Mouse (Mus musculus): ENCODE data around the gene Tiam2.

Gene Tiam2

DNA sequence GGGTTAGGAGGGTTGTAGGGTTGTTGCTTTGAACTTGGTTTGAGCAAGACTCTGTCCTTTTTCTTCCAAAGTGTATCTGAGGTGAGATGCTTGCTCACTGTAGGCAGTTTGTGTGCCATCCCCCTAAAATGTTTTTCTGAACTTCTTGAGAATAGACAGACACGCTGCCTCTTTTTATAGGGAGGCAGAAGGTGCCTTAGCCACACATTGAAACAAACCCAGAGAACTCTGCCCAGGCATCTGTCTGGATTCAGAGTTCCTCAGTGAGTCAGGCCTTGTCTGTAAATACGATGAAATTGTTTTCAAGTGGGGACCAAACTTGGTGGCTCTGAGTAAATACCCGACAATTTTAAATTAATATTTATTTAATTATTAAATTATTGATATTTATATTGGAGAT, 172.2 kb downstream of the Tiam2 start:
- DNase-seq (ENCODE audit: low spot score): no peak

- no peak for DNase-seq (ENCODE audit: low spot score)
Observed at GRCm38 (mm10) chr17:3499468-3499867, 173.1 kb downstream of the Tiam2 start.

- no peak for DNase-seq (ENCODE audit: low spot score)
Observed at GRCm38 (mm10) chr17:3500076-3500475, 173.7 kb downstream of the Tiam2 start.

DNA sequence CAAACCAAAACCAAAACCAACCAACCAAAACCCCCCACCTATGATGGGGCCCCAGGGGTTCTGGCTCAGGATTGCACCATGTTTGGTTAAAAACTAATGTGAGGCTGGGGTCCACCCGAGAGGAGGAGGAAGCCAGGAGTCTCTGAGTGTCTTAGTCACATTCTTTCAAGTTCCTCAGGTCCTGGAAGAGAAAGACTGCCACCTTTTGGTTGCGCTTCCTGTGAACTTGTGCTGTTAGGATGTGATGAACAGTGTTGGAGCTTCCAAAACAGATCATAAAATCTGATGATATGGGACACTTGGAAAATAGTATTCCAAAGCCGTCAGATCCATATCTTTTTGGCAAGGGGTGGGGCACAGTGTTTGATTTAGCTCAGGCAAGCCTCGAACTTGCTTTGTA, 174.6 kb downstream of the Tiam2 start:
- DNase-seq (ENCODE audit: low spot score): no peak

DNA sequence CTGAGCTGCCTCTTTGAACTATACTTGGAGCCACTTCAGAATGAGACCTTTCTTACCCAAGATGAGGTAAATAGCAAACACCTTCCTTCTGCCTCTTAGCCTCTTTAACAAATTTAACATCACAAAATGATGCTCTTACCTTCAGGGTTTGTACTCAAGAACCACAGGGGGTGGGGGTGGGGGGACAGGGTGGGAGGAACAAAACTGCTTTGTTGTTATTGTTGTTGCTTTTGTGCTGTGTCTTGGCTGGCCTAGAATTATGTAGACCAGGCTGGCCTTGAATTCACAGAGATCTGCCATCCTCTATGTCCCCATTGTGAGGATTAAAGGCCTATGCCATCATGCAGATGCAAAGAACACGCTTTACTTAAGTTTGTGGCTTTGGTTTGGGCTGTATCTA, 179.3 kb downstream of the Tiam2 start:
- DNase-seq (ENCODE audit: low spot score): no peak

- no peak for DNase-seq (ENCODE audit: low spot score)
Observed at GRCm38 (mm10) chr17:3506508-3506907, 180.1 kb downstream of the Tiam2 start.

- DNase-seq (ENCODE audit: low spot score): peak; percentile 80
Observed at GRCm38 (mm10) chr17:3509841-3510240, 183.5 kb downstream of the Tiam2 start.

DNA sequence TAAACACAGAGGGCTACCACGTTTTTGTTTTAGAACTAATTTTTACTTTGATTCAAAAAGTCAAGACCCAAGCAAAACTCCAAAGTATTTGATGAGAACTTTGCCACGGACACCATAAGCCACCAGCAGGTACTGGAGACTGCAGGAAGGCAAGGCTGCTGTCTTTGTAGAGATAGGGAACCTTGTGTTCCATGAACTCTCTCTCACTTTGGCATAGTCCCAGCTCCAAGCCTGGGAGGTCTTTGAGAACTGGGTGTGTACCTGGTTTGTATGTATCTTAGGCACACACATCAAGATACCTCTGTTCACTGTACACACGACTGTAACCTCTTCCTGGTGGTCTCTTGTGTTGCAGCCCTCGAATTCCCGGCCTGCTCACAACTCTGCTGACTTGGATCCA, 187.9 kb downstream of the Tiam2 start:
- no peak for DNase-seq (ENCODE audit: low spot score)

- DNase-seq (ENCODE audit: low spot score): no peak
Observed at GRCm38 (mm10) chr17:3515851-3516250, 189.5 kb downstream of the Tiam2 start.

DNA sequence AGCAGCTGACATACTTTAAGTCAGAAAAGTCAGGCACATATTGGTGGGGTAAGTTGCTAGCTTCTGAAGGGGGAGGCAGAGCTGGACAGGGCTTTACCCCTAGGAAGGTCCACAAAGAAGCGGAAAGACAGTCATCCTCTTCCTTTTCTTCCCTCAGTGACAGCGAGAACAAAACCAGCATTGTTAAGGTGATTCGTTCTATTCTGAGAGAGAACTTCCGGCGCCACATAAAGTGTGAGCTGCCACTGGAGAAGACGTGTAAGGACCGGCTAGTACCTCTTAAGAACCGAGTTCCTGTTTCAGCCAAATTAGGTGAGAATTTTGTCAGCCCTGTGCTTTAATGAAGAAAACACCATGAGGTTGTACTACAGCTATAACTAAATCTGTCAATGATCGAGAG, 190.0 kb downstream of the Tiam2 start:
- no peak for DNase-seq (ENCODE audit: low spot score)

- DNase-seq (ENCODE audit: low spot score): no peak
Observed at GRCm38 (mm10) chr17:3520344-3520743, 194.0 kb downstream of the Tiam2 start.

DNA sequence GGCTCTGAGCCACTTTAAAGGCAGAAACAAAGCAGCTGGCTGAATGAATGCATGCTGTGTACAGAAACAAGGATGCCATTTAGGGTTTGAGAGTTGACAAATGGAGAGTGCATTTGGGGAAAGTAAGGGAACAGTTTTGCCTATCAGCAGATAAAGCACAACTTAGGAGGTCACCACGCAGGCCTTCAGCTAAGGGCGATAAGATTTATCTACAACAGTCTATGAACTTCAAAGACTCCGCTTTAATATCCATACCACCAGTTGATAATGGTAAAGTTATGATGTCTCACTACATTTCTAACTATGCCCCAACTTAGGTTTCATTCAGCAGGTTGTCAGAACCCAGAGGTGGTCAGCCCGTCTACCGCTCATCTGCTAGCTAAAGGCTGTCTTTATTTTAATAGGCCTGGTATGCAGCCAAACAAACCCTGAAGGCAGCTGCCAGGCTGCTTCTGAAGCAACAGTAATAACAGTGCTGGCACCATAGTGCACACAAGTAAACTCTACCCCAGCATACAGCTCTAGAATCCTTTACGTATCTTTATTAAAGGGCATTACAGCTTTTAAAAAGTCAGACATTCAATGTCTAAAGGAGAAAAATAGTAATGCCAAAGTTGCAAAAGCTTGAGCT, 201.6 kb downstream of the Tiam2 start:
- DNase-seq (ENCODE audit: low spot score): no peak

GRCm38 (mm10) chr17:3529523-3529922, 203.2 kb downstream of the Tiam2 start:
- no peak for DNase-seq (ENCODE audit: low spot score)

DNA sequence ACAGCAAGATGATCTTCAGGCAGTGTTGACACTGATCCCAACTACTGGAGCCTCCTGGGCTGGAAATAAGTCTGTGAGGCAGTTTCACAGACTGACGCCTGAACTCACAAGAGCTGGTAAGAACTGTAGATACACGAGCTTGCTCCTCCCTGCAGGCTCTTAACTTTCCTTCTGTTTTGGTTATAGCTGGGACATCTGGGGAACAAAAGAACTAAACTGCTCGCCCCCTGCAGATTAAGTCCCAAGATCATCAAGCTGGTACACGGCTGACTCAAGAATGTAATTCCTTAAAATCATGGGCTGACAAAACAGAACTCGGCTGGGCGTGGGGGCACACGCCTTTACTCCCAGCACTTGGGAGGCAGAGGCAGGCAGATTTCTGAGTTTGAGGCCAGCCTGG, 204.2 kb downstream of the Tiam2 start:
- DNase-seq (ENCODE audit: low spot score): no peak

GRCm38 (mm10) chr17:3531641-3532040, 205.3 kb downstream of the Tiam2 start:
- no peak for DNase-seq (ENCODE audit: low spot score)

- no peak for DNase-seq (ENCODE audit: low spot score)
Observed at GRCm38 (mm10) chr17:3532254-3532653, 205.9 kb downstream of the Tiam2 start, which contains the start of gene Cldn20. Gene Cldn20, plus strand, starts transcription at chr17:3532554.

DNA sequence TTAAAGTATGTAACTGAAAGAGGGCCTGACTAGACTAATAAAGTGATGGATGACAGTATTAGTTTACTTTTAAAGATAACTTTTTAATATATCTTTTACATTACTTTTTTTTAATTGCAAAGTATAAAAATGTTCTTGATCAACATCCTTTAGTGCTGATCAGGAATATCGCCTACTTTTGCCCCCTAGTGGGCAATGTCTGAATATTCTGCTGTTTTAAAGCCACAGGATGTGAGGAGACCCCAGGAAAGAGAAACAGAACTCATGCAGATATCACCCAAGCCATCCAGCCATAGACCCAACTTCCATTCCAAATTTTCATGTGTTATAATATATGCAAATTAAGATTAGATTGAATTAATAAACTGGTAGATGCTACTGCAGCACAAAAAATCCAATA, 207.1 kb downstream of the Tiam2 start:
- peak; percentile 76 for DNase-seq (ENCODE audit: low spot score)

DNA sequence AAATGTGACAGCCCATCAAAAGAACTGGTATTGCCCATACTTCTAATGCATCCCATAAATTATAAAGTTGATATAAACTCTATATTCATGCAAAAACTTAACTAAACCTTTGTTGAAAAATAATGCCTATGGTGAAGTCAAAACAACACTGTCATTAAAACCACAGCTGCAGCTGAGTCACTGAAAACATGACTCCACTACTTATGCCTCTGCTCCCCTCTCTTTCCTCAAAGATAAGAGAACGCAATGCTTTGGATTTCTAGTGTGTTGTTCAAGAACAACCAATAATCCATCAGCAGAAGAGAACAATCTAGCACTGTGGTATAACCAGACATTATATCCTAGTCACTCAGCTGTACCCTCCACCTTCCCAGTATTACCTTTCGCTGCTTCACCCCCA, 213.9 kb downstream of the Tiam2 start:
- no peak for DNase-seq (ENCODE audit: low spot score)

- DNase-seq (ENCODE audit: low spot score): no peak
Observed at GRCm38 (mm10) chr17:3541033-3541432, 214.7 kb downstream of the Tiam2 start.

- no peak for DNase-seq (ENCODE audit: low spot score)
Observed at GRCm38 (mm10) chr17:3547725-3548124, 221.4 kb downstream of the Tiam2 start.

GRCm38 (mm10) chr17:3556251-3556650, 229.9 kb downstream of the Tiam2 start:
- DNase-seq (ENCODE audit: low spot score): no peak

DNA sequence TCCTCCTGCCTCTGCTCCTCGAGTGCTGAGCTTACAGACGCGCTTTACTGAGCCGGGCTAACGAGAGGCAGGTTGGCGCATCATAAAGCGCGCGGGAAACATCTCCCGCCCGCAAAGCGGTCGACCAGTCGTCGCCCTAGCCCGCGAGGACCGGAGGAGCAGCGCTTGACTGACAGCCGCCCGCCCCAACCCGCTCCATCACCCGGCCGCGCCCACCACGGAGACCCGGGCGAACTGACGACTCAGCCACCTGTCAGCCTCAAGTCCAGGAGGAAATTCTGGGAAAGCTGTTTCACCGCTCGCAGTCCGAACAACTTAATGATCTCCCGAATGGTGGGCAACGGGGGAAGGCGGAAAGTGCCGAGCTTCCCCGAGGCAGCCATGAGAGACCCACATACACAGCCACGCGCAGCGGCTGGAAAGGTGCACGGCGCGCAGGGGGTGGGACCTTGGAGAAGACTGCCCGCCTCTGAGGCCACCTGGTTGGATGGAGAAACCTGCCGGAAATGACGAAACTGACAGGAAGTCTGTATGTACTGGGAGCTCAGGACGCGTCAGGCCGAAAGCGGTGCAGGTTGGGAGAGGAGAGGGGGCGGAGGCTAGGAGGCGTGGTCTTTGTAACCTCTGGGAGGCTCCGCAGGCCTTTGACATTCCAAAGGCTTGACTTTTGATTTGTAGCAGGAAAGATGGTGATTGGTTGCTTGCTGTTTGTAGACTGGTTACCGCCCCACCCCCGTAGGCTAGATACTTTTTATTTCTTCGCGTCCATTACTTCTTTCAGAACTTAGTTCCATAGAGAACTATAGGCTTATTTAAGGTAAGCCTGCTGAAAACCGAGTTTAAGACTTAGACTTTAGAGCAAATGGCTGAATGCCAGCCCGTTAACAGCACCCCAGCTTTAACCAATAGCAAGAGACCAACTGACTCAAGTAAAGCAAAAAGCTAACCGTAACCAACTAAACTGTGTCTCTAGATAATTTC, 231.2 kb downstream of the Tiam2 start, which contains the start of gene Tfb1m:
Gene Tfb1m, minus strand, starts transcription at position 451 of the 981 bp plus-strand sequence.
- DNase-seq (ENCODE audit: low spot score): peak; percentile 98

DNA sequence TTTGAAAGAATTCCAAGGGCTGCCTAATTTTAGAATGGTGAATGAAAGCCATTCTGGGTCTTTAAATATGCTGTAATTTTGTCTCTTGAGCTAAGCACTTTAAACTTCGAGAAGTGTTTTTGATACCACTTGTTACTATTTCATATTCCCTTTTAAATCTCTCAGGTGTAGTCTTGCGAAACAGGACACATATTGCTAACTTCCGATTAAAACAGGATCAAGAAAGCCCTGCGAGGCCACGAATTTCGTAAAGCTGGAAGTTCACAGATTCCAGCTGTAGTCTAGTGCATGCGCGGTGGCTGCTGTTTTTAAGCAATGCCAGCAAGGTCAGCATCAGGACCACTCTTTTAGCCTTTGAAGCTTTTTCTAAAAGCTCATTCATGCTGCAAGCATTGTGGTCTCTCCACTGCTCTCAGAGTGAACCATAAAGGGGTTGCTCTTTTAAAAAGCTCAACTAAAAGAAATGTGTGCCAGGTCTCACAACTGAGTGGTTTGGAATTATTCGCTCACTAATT, 232.0 kb downstream of the Tiam2 start:
- DNase-seq (ENCODE audit: low spot score): no peak

Measured in retina, embryonic 14.5 days (tissue).